Mouse (Mus musculus): ENCODE measurements around the gene Olfr1425. TPM values are rescaled to one million over a fixed set of nuclear protein-coding genes. Genes with fewer than 3 reads are reported as not detected.

The Olfr1425 gene
- polyA plus RNA-seq, 1 experiment, result not detected

GRCm38 (mm10) chr19:12041217-12041616, 36.3 kb downstream of the Olfr1425 start, which contains the start of gene Olfr1423:
Olfr1423 (minus strand) TSS chr19:12041317.
- H3K4me3 ChIP-seq, result no peak within 1 kb of the TSS
- H3K27me3 ChIP-seq (ENCODE audit: control insufficient read depth, insufficient read depth, insufficient read length), result no peaks in the 10 kb centered on the region
- no peaks in the 10 kb centered on the region for H3K36me3 ChIP-seq (ENCODE audit: control insufficient read depth, insufficient read depth)
- H3K79me2 ChIP-seq (ENCODE audit: control insufficient read depth, insufficient read depth), result no peaks in the 10 kb centered on the region
- no peak within 1 kb of the TSS for H3ac ChIP-seq (ENCODE audit: control insufficient read depth, insufficient read length)
- TF ChIP-seq MYOG (IDR thresholded peaks at IDR 0.05; ENCODE audit: control insufficient read depth in 1 of 3, insufficient read depth in 1 of 3, insufficient read length in 2 of 3, low read depth in 2 of 3), result no peak
- no peak within 1 kb of the TSS for H3K4me2 ChIP-seq (ENCODE audit: low read depth)

GRCm38 (mm10) chr19:12037727-12038126, 39.8 kb downstream of the Olfr1425 start:
- Histone ChIP-seq H3K4me2 (ENCODE audit: low read depth) (no peak overlapping the region), H3K4me3 (no peak overlapping the region), H3K79me2 (ENCODE audit: control insufficient read depth, insufficient read depth) (no peaks in the 10 kb centered on the region), H3K36me3 (ENCODE audit: control insufficient read depth, insufficient read depth) (no peaks in the 10 kb centered on the region), H3ac (ENCODE audit: control insufficient read depth, insufficient read length) (no peak overlapping the region), H3K27me3 (ENCODE audit: control insufficient read depth, insufficient read depth, insufficient read length) (no peaks in the 10 kb centered on the region)
- TF ChIP-seq MAX (IDR thresholded peaks at IDR 0.05; ENCODE audit: low read depth), result no peak
- no peak for TF ChIP-seq POLR2AphosphoS2 (IDR thresholded peaks at IDR 0.05; ENCODE audit: insufficient read length, low read depth)
- TF ChIP-seq CEBPB (IDR thresholded peaks at IDR 0.05; ENCODE audit: insufficient read depth, poor library complexity, severe bottlenecking), result no peak
- TF ChIP-seq USF1 (IDR thresholded peaks at IDR 0.05; ENCODE audit: low read depth), result no peak
- TF ChIP-seq TCF12 (IDR thresholded peaks at IDR 0.05; ENCODE audit: insufficient read depth, poor library complexity, severe bottlenecking), result no peak
- no peak for TF ChIP-seq MYOG (IDR thresholded peaks at IDR 0.05; ENCODE audit: control insufficient read depth in 1 of 3, insufficient read depth in 1 of 3, insufficient read length in 2 of 3, low read depth in 2 of 3)
- TF ChIP-seq E2F4 (IDR thresholded peaks at IDR 0.05; ENCODE audit: insufficient read depth), result no peak
- TF ChIP-seq SRF (IDR thresholded peaks at IDR 0.05; ENCODE audit: control insufficient read depth, insufficient read length, low read depth), result no peak
- TF ChIP-seq POLR2A (IDR thresholded peaks at IDR 0.05; ENCODE audit: insufficient read length, low read depth), result no peak

- Histone ChIP-seq H3K4me2 (ENCODE audit: low read depth) (no peak overlapping the region), H3ac (ENCODE audit: control insufficient read depth, insufficient read length) (no peak overlapping the region), H3K79me2 (ENCODE audit: control insufficient read depth, insufficient read depth) (no peaks in the 10 kb centered on the region), H3K4me3 (no peak overlapping the region), H3K36me3 (ENCODE audit: control insufficient read depth, insufficient read depth) (no peaks in the 10 kb centered on the region), H3K27me3 (ENCODE audit: control insufficient read depth, insufficient read depth, insufficient read length) (no peaks in the 10 kb centered on the region)
- TF ChIP-seq USF1 (IDR thresholded peaks at IDR 0.05; ENCODE audit: low read depth) (no peak), REST (IDR thresholded peaks at IDR 0.05; ENCODE audit: insufficient read depth, insufficient read length) (no peak), SRF (IDR thresholded peaks at IDR 0.05; ENCODE audit: control insufficient read depth, insufficient read length, low read depth) (no peak), MAX (IDR thresholded peaks at IDR 0.05; ENCODE audit: low read depth) (no peak)
These were observed 50.9 kb downstream of the Olfr1425 start for GRCm38 (mm10) chr19:12026606-12027005.

- no peaks in the 10 kb centered on the region for H3K79me2 ChIP-seq (ENCODE audit: control insufficient read depth, insufficient read depth)
- H3K27me3 ChIP-seq (ENCODE audit: control insufficient read depth, insufficient read depth, insufficient read length), result no peaks in the 10 kb centered on the region
- H3K4me3 ChIP-seq, result no peak overlapping the region
- H3K4me2 ChIP-seq (ENCODE audit: low read depth), result no peak overlapping the region
- no peaks in the 10 kb centered on the region for H3K36me3 ChIP-seq (ENCODE audit: control insufficient read depth, insufficient read depth)
- H3ac ChIP-seq (ENCODE audit: control insufficient read depth, insufficient read length), result no peak overlapping the region
- TF ChIP-seq POLR2AphosphoS2 (IDR thresholded peaks at IDR 0.05; ENCODE audit: insufficient read length, low read depth), result no peak
- no peak for TF ChIP-seq REST (IDR thresholded peaks at IDR 0.05; ENCODE audit: insufficient read depth, insufficient read length)
- TF ChIP-seq POLR2A (IDR thresholded peaks at IDR 0.05; ENCODE audit: insufficient read length, low read depth), result no peak
- no peak for TF ChIP-seq SRF (IDR thresholded peaks at IDR 0.05; ENCODE audit: control insufficient read depth, insufficient read length, low read depth)
- TF ChIP-seq E2F4 (IDR thresholded peaks at IDR 0.05; ENCODE audit: insufficient read depth), result no peak
- no peak for TF ChIP-seq MAX (IDR thresholded peaks at IDR 0.05; ENCODE audit: low read depth)
- TF ChIP-seq USF1 (IDR thresholded peaks at IDR 0.05; ENCODE audit: low read depth), result no peak
- no peak for TF ChIP-seq MYOD1 (IDR thresholded peaks at IDR 0.05; ENCODE audit: control insufficient read depth in 1 of 3, insufficient read length in 2 of 3, low read depth in 2 of 3)
- TF ChIP-seq TCF3 (IDR thresholded peaks at IDR 0.05; ENCODE audit: insufficient read length, low read depth), result no peak
- TF ChIP-seq CEBPB (IDR thresholded peaks at IDR 0.05; ENCODE audit: insufficient read depth, poor library complexity, severe bottlenecking), result no peak
- TF ChIP-seq TCF12 (IDR thresholded peaks at IDR 0.05; ENCODE audit: insufficient read depth, poor library complexity, severe bottlenecking), result no peak
- no peak for TF ChIP-seq MYOG (IDR thresholded peaks at IDR 0.05; ENCODE audit: control insufficient read depth in 1 of 3, insufficient read depth in 1 of 3, insufficient read length in 2 of 3, low read depth in 2 of 3)
These were observed 52.2 kb downstream of the Olfr1425 start for GRCm38 (mm10) chr19:12025333-12025732.

- Histone ChIP-seq H3K4me3 (no peak overlapping the region), H3K27me3 (ENCODE audit: control insufficient read depth, insufficient read depth, insufficient read length) (no peaks in the 10 kb centered on the region), H3K4me2 (ENCODE audit: low read depth) (no peak overlapping the region), H3K36me3 (ENCODE audit: control insufficient read depth, insufficient read depth) (no peaks in the 10 kb centered on the region), H3K79me2 (ENCODE audit: control insufficient read depth, insufficient read depth) (no peaks in the 10 kb centered on the region), H3ac (ENCODE audit: control insufficient read depth, insufficient read length) (no peak overlapping the region)
- no peak for TF ChIP-seq CEBPB (IDR thresholded peaks at IDR 0.05; ENCODE audit: insufficient read depth, poor library complexity, severe bottlenecking)
- TF ChIP-seq MYOD1 (IDR thresholded peaks at IDR 0.05; ENCODE audit: control insufficient read depth in 1 of 3, insufficient read length in 2 of 3, low read depth in 2 of 3), result no peak
- no peak for TF ChIP-seq TCF3 (IDR thresholded peaks at IDR 0.05; ENCODE audit: insufficient read length, low read depth)
- no peak for TF ChIP-seq USF1 (IDR thresholded peaks at IDR 0.05; ENCODE audit: low read depth)
- no peak for TF ChIP-seq TCF12 (IDR thresholded peaks at IDR 0.05; ENCODE audit: insufficient read depth, poor library complexity, severe bottlenecking)
- TF ChIP-seq MAX (IDR thresholded peaks at IDR 0.05; ENCODE audit: low read depth), result no peak
- TF ChIP-seq E2F4 (IDR thresholded peaks at IDR 0.05; ENCODE audit: insufficient read depth), result no peak
- no peak for TF ChIP-seq MYOG (IDR thresholded peaks at IDR 0.05; ENCODE audit: control insufficient read depth in 1 of 3, insufficient read depth in 1 of 3, insufficient read length in 2 of 3, low read depth in 2 of 3)
- no peak for TF ChIP-seq POLR2AphosphoS2 (IDR thresholded peaks at IDR 0.05; ENCODE audit: insufficient read length, low read depth)
- TF ChIP-seq SRF (IDR thresholded peaks at IDR 0.05; ENCODE audit: control insufficient read depth, insufficient read length, low read depth), result no peak
These were observed 53.4 kb downstream of the Olfr1425 start for GRCm38 (mm10) chr19:12024149-12024548.

Other genes with a start within 250 kb of the Olfr1425 start
- not detected for gene Olfr1417, start 238.5 kb downstream of the Olfr1425 start, polyA plus RNA-seq (2012; fragmentation: generic; extraction: Trizol)
- gene Olfr1418, start 216.7 kb downstream of the Olfr1425 start, polyA plus RNA-seq (2012; fragmentation: generic; extraction: Trizol), result not detected
- gene Olfr1419, start 202.6 kb downstream of the Olfr1425 start, polyA plus RNA-seq (2012; fragmentation: generic; extraction: Trizol), result not detected
- gene Olfr1420, start 191.2 kb downstream of the Olfr1425 start, polyA plus RNA-seq (2012; fragmentation: generic; extraction: Trizol), result not detected
- gene Patl1, start 165.3 kb downstream of the Olfr1425 start, polyA plus RNA-seq (2012; fragmentation: generic; extraction: Trizol), result 13.9 TPM
- 23.1 TPM for gene Osbp, start 111.8 kb downstream of the Olfr1425 start, polyA plus RNA-seq (2012; fragmentation: generic; extraction: Trizol)
- not detected for gene Olfr1423, start 36.4 kb downstream of the Olfr1425 start, polyA plus RNA-seq (2012; fragmentation: generic; extraction: Trizol)
- not detected for gene Olfr1424, start 15.0 kb downstream of the Olfr1425 start, polyA plus RNA-seq (2012; fragmentation: generic; extraction: Trizol)
- gene Olfr1426, start 14.3 kb upstream of the Olfr1425 start, polyA plus RNA-seq (2012; fragmentation: generic; extraction: Trizol), result not detected
- not detected for gene Olfr1427, start 25.6 kb upstream of the Olfr1425 start, polyA plus RNA-seq (2012; fragmentation: generic; extraction: Trizol)
- not detected for gene Olfr1428, start 38.2 kb upstream of the Olfr1425 start, polyA plus RNA-seq (2012; fragmentation: generic; extraction: Trizol)
- not detected for gene Olfr76, start 45.5 kb upstream of the Olfr1425 start, polyA plus RNA-seq (2012; fragmentation: generic; extraction: Trizol)
- not detected for gene Olfr1555-ps1, start 92.4 kb upstream of the Olfr1425 start, polyA plus RNA-seq (2012; fragmentation: generic; extraction: Trizol)
- not detected for gene Olfr1431, start 122.9 kb upstream of the Olfr1425 start, polyA plus RNA-seq (2012; fragmentation: generic; extraction: Trizol)
- not detected for gene Olfr1432, start 154.9 kb upstream of the Olfr1425 start, polyA plus RNA-seq (2012; fragmentation: generic; extraction: Trizol)
- gene Olfr262, start 163.9 kb upstream of the Olfr1425 start, polyA plus RNA-seq (2012; fragmentation: generic; extraction: Trizol), result not detected
- gene Olfr235, start 183.3 kb upstream of the Olfr1425 start, polyA plus RNA-seq (2012; fragmentation: generic; extraction: Trizol), result not detected
- not detected for gene Olfr1434, start 202.1 kb upstream of the Olfr1425 start, polyA plus RNA-seq (2012; fragmentation: generic; extraction: Trizol)
- not detected for gene Olfr1436, start 221.4 kb upstream of the Olfr1425 start, polyA plus RNA-seq (2012; fragmentation: generic; extraction: Trizol)
- gene Olfr1437, start 247.4 kb upstream of the Olfr1425 start, polyA plus RNA-seq (2012; fragmentation: generic; extraction: Trizol), result not detected